Mouse (Mus musculus) cerebellum, adult 8-10 months (tissue): ENCODE measurements around the gene Ccdc85a.
A peak's percentile ranks its signal among the peaks of the same experiment; 100 is the strongest.

Experiments used
- DNase-seq: peaks from one replicate; pipeline ENCODE4 v3.0.0; 2022

The Ccdc85a gene

DNA sequence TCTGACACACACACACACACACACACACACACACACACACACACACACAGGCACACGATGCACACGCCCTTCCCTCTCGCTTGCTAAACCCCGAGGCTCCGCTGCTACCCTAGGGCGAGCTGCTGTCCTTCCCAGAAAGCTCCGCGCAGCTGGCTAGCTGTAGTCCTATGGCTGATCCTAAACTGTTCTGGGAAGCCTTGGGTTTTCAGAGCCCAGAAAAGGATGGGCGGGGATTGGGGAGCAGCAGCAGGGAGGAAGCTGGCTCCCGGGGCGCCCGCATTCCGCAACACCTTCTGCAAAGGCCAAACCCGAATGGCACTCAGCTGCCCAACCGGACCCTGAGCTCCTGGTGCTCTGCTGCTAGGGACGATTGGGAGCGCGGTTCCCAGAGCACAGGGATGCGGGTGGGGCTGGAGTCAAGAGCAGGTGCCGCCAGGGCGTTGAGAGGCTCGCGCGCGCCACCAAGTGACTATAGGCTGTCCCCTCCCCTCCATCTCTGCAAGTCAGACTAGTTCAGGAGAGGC is at the start of gene Ccdc85a:
Ccdc85a (minus strand) TSS at position 414 of the 524 bp plus-strand sequence.
- peak; percentile 39 for DNase-seq

DNA sequence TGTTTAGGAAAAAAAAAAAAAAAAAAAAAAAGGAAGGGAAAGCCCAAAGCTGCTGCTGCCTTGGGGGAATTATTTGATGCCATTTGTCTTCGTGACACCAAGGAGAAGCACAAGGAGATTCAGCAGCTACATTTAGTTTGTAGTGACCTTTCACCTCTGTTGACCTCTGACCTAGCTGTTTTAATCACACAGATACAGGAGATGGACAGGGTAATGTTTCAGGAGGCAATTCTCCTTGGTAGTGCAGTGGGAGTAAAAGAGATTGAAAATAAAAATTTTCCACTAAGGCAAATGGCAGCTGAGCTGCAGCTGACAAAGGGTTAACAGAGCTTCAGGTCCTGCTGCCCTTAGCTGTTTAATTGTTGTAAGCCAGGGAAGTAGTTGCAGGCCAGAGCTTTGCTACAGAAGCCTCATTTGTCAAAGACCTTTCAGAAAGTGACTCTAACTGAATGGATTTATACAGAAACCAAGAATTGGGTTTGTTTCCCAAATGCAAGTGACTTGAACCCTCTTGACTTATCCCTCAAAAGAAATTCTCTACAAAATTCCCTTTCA is 49.5 kb upstream of the Ccdc85a start:
- no peak for DNase-seq

DNA sequence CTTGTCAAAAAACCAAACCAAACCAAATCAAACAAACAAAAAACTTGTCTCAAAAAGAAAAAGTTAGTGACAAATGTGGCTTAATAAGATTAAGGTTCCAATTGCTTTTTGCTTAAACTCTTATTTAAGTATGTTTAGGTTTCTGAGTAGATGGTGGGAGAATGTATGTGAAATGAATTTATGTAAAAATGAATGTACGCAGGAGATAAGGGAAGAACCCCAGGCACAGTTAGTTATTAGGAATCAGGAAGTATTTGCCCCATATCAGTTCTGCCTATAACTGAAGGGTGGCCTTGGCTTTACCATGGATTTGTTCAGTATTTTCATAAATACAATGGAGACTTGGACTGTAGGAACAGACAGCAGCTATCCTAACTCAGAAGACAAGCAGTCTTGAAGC is 49.0 kb upstream of the Ccdc85a start:
- DNase-seq, result no peak

DNA sequence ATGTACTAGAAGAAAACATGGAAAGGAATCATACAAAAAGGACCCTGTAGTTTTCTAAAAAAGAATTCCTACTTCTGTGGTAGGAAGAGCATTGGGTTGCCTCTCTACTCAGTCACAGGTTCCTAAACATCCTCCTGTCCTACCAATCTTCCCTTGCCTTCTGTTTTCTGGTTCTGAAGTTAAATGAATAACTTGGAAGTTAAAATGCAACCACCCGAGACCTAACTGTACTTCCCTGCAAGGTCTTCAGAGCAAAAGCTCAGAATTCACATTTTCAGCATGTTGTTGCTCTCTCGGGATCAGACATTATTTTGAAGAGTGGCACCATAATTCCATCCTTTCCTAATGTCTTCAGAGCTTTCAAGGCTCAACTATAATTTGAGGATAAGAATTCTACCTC is 46.6 kb upstream of the Ccdc85a start:
- no peak for DNase-seq

GRCm38 (mm10) chr11:28610781-28611491 is 26.8 kb upstream of the Ccdc85a start:
- no peak for DNase-seq

DNA sequence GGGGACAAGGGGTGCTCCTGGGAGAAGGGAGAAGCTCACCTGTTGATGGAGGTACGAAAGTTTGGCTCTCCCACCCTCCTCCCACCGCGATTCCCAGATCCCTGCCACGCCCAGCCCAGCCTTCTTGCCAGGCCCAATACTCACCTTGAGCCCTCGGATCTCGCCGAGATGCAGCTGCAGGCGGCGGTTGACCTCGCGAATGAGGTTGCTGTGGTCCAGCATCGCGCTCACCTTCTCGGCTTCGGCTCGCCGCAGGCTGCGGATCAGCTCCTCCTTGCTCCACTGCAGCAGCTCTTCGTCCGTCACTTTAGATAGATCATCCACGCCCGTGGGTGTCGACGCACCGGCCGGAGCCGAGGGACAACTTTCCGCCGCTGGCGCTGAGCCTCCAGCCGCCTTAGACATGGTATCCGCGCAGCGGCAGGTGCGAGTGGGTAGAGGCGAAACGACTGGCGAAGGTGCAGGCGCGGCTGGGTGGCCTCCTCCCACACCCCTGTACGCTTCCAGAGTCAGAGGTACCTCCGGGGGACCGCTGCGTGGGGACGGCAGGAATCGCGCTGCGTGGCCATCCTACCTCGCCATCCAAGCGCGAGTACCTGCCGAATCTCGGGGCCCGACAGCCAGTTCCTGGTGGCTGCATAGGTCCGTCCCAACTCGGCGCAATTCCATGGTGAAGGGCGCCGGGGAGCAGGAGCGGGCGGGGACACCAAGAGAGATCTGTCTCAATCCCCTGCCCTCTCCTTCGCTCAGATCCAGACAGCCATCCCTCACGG is 800 bp downstream of the Ccdc85a start:
- peak; percentile 3 for DNase-seq

GRCm38 (mm10) chr11:28582218-28582617 is 1.9 kb downstream of the Ccdc85a start:
- DNase-seq, result no peak

DNA sequence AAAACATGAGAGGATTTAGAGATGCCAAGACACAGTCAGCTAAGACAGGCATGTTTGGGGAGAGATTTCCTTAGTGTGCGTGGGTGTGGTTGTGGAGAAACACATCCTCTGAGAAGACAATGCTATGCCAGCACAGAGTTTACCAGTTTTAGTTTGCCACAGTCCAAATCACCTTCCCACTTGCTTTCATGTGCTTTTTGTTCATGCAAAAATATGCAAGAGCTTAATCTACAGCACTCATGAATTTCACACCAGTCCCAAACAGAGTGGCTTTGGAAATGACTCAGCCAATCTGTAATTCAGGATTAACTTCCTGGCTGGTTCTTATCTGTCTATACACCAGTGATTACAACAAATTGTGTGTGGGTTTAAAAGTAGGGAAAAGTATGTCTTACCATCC is 11.7 kb downstream of the Ccdc85a start:
- no peak for DNase-seq

DNA sequence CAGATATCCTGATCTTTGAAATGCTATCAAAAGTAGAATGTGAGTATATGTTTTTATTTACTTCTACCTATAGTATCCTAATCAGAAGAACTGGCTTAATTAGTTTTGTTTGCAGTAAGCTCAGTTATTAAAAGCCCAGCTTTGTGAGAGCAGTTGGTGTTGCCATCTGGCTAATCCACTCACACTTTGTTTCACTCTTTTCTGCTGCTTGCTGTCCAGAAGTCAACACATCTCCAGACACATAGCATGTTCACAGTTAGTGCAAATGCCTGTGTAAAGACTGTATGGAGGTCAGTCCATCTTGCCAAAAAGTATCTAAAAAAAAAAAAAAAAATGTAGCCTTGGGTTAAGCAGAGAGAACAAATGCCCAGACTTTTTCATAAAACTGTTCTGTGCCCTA is 27.7 kb downstream of the Ccdc85a start:
- DNase-seq, result no peak

DNA sequence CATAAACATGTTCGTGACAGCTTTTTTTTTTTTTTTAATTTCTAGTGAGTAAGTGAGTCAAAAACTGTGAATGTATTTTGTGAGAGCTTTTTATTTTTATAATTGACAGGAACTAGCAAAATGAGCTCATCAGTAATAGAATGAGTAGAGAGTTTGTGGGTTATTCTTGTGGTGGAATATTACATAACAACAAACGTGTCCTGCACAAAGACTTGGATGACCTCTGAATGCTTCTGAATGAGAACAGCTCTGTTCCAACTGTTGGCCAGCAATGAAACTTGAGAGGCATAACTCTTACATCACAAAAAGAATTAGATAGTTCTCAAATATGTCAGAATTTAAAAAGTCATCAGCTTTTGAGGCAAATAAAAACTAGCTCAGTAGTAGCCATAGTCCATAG is 40.7 kb downstream of the Ccdc85a start:
- no peak for DNase-seq

DNA sequence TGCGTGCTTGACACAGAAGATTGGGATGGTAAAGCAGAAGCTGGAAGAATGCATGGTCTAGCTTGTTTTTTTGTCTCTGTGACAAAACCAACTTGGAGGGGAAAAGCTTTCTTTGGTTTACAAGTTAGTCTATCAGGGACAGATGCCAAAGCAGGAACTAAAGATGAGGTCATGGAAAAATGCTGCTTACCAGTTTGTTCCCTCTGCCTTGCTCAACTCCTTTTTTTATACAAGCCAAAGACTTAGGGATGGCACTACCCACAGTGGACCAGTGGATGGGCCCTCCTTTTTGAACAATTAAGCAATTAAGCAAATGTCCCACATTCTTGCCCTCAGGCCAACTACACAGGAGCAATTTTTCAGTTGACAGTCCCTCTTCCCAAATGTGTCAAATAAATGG is 42.8 kb downstream of the Ccdc85a start:
- DNase-seq, result no peak

- no peak for DNase-seq
Measured at GRCm38 (mm10) chr11:28533286-28533685, 50.8 kb downstream of the Ccdc85a start.

- no peak for DNase-seq
Measured at GRCm38 (mm10) chr11:28501190-28501589, 82.9 kb downstream of the Ccdc85a start.

- DNase-seq, result peak; percentile 1
Measured at GRCm38 (mm10) chr11:28497034-28497433, 87.1 kb downstream of the Ccdc85a start.

DNA sequence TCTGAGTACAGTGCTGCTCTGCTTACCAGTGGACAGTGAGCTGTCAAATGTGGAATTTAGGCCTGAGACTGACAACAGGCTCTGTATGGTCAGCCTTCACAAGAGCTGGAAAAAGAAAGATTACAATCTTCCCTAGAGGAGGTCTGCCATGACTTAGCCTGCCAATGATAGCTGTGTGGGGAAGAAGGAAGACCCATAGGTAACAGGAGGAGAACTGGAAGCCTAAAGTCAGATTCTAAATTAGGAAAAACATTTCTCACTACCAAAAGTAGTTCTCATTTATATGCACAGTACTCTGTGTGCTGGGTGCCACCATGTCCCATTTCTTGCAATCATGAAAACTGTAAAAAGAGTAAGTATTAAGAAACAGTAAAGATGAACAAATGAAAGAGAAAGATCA is 90.8 kb downstream of the Ccdc85a start:
- DNase-seq, result no peak

GRCm38 (mm10) chr11:28491330-28491729 is 92.8 kb downstream of the Ccdc85a start:
- no peak for DNase-seq

DNA sequence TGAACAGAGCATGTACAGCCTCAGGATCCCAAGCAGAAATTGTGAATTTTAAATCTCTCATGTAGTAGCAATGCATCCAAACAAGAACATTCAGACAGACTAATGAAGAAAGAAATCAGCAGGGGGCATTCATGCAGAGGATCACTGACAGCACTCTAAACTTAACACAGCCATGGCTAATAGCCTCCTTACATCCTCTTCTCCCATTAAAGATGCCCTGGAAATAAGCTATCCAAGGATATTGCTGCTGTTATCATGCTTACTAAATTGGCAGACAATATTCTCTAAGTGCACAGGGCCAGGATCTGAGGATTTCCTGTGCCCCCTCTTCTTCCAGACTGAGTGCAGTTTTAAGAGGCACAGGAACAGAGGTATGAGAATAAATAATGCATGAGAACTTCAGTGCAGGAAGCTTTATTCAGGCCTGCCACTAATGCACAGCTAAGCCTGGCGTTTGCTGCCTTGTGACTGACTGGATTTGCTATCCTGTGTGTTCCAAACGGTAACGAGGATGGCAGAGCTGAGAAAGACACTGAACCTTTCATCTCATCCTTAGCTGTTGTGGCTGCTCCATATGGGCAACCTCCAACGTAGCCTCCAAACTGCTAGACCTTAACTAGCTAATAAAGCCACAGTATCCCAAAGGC is 99.9 kb downstream of the Ccdc85a start:
- DNase-seq, result no peak

GRCm38 (mm10) chr11:28477088-28477487 is 107.0 kb downstream of the Ccdc85a start:
- DNase-seq, result no peak

DNA sequence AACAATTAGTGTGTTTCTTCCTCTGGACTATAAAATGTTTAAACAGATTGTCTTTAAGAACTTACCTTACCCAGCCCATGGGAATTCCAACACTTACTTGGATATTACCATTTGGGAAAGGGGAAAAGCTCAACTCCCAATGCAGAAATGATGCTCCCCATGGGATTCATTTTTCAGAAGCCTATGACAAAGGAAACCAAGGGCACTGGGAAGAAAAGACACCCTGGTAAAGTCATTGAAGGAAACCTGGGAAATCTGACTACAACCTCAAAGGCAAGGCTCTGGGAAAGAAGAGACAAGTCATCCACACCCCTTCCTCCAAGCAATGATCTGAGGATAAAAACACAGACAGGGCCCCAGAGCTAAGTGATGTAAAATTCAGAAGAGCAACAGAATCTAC is 118.4 kb downstream of the Ccdc85a start:
- no peak for DNase-seq

GRCm38 (mm10) chr11:28464926-28465325 is 119.2 kb downstream of the Ccdc85a start:
- no peak for DNase-seq

- no peak for DNase-seq
Measured at GRCm38 (mm10) chr11:28459165-28459564, 125.0 kb downstream of the Ccdc85a start.

DNA sequence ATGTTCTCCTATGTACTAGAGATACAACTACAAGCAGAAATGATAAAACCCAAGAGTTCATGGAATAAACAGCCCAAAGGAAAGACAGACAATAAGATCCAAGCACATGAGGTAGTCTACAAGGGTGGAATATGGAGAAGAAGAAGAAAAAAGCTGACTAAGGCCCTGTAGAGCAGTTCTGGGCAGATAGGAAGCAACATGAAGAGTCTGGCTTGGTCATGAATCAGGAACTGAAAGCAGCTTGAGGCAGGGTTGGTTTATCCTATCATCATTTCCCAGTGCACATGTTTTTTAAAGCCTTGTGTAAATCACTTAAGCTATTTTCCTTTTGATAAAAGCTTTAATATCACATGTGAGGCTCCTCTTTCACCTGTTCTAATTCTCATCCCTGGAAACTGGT is 144.2 kb downstream of the Ccdc85a start:
- DNase-seq, result no peak

- no peak for DNase-seq
Measured at GRCm38 (mm10) chr11:28422451-28423231, 161.5 kb downstream of the Ccdc85a start.
